Mouse (Mus musculus) adrenal gland, adult 10 weeks (tissue): ENCODE results near the gene Dnajc6. TPM values are rescaled to one million over a fixed set of nuclear protein-coding genes. Genes with fewer than 3 reads are reported as not detected.

Experiments
- polyA plus RNA-seq: library from polyadenylated mRNA; stranded (reverse); fragments of 350-450 nt; fragmentation: Illumina TruSeq; extraction: RNeasy Lipid Tissue Mini Kit (QIAGEN cat#74804); gene quantifications from one replicate; pipeline ENCODE4 v1.2.3, GENCODE M21; 2014; ENCODE audit warnings: low read depth, low replicate concordance

Gene Dnajc6
- polyA plus RNA-seq: 6.2 TPM

GRCm38 (mm10) chr4:101496534-101497237 is at the start of gene Dnajc6:
TSS of gene Dnajc6 (plus strand) at chr4:101496648.

GRCm38 (mm10) chr4:101647196-101647905 is 150.9 kb downstream of the Dnajc6 start, which contains the start of gene Leprot:
TSS of gene Leprot (plus strand) at chr4:101647718.

Other genes with a start within 250 kb of the Dnajc6 start
- 199 TPM for gene Jak1, start 231.4 kb upstream of the Dnajc6 start, polyA plus RNA-seq
- 5.1 TPM for gene Ak4, start 77.4 kb upstream of the Dnajc6 start, polyA plus RNA-seq
- 93.5 TPM for gene Leprot, start 151.1 kb downstream of the Dnajc6 start, polyA plus RNA-seq
- gene Lepr, start 220.8 kb downstream of the Dnajc6 start, polyA plus RNA-seq: 18.7 TPM